ENCODE assay signal across 8 mouse cellular contexts in genomic region chr16:36827611-36828053, GRCm38 (mm10). TPM values are rescaled to one million over a fixed set of nuclear protein-coding genes. Genes with fewer than 3 reads are reported as not detected.
A peak's percentile ranks its signal among the peaks of the same experiment; 100 is the strongest.
DNase-seq lines count a peak whose midpoint lies in the region; ATAC-seq and TF ChIP-seq lines count a peak whose summit lies in the region.

No protein-coding gene starts in this region.

- H3K27me3 ChIP-seq in heart, embryonic 13.5 days (replicated peaks), result no peaks in the 10 kb centered on the region; the same call in 1 of the 2 replicates
- H3K27me3 ChIP-seq in forebrain, postnatal 0 days (ENCODE audit: insufficient read depth, low read length), result peaks cover 3% of the 10 kb centered on the region; the same call in 1 of the 2 replicates

- no peak for DNase-seq in heart, postnatal 14 days
- no peak for DNase-seq in ES-E14 (ENCODE audit: low read depth, low spot score)
- no peak for DNase-seq in forebrain, postnatal 0 days
- peak; percentile 4 for DNase-seq in mesoderm, embryonic 11.5 days (ENCODE audit: low read depth, low spot score)
- no peak for DNase-seq in cerebellum, adult 11-12 months
- DNase-seq in thymus, postnatal 10 days (ENCODE audit: low spot score in 2 of 2), result no peak
- DNase-seq in spleen, postnatal 14 days (ENCODE audit: low spot score in 2 of 2), result no peak

- in situ Hi-C loops in ES-E14 (cut with MboI; ENCODE audit: low sequenced_read_pairs in 2 of 2, unreplicated experiment in 2 of 2), result no loop called here

- peak overlapping the region; percentile 83 for H3K4me3 ChIP-seq in heart, embryonic 13.5 days
- H3K4me3 ChIP-seq in ES-E14 (ENCODE audit: insufficient read depth in 1 of 2, low read depth in 1 of 2, low read length in 2 of 2, poor library complexity in 1 of 2, severe bottlenecking in 1 of 2), result peak overlapping the region; percentile 97 to 98
- H3K4me3 ChIP-seq in forebrain, postnatal 0 days (ENCODE audit: low read depth, low read length), result peak overlapping the region; percentile 76

- H3K9me3 ChIP-seq in heart, embryonic 13.5 days, result no peaks in the 10 kb centered on the region
- no peaks in the 10 kb centered on the region for H3K9me3 ChIP-seq in ES-E14 (ENCODE audit: control insufficient read depth, insufficient read depth, low read depth, low read length)
- H3K9me3 ChIP-seq in forebrain, postnatal 0 days (ENCODE audit: low read length), result no peaks in the 10 kb centered on the region

- H3K36me3 ChIP-seq in heart, embryonic 13.5 days, result no peaks in the 10 kb centered on the region
- H3K36me3 ChIP-seq in ES-E14 (ENCODE audit: control insufficient read depth, insufficient read depth, low read length, poor library complexity, severe bottlenecking), result no peaks in the 10 kb centered on the region
- no peaks in the 10 kb centered on the region for H3K36me3 ChIP-seq in forebrain, postnatal 0 days (ENCODE audit: insufficient read depth)

- 0 out of 2 replicates have a peak, but pooled peaks have one; percentile 24 for ATAC-seq in heart, embryonic 13.5 days (ENCODE audit: extremely low read depth, insufficient number of reproducible peaks, low FRiP score, low TSS enrichment)
- no peak for ATAC-seq in forebrain, postnatal 0 days

- peaks cover 9% of the 10 kb centered on the region; the same call in 1 of the 2 replicates for H3K4me1 ChIP-seq in heart, embryonic 13.5 days
- no peaks in the 10 kb centered on the region for H3K4me1 ChIP-seq in ES-E14 (ENCODE audit: control insufficient read depth in 2 of 2, insufficient read depth in 2 of 2, low read length in 2 of 2, poor library complexity in 1 of 2)
- peaks cover 11% of the 10 kb centered on the region for H3K4me1 ChIP-seq in forebrain, postnatal 0 days (ENCODE audit: insufficient read depth)

- H3K4me2 ChIP-seq in heart, embryonic 13.5 days, result peak overlapping the region; percentile 81
- H3K4me2 ChIP-seq in forebrain, postnatal 0 days (ENCODE audit: low read depth), result peak overlapping the region; percentile 82

- TF ChIP-seq CTCF in forebrain, postnatal 0 days (IDR thresholded peaks at IDR 0.05; ENCODE audit: low read depth), result no peak

- H3K9ac ChIP-seq in heart, embryonic 13.5 days, result peak overlapping the region; percentile 93
- peak overlapping the region; percentile 45 for H3K9ac ChIP-seq in ES-E14 (ENCODE audit: insufficient read depth, low read depth, low read length, poor library complexity, severe bottlenecking)
- H3K9ac ChIP-seq in forebrain, postnatal 0 days, result peak overlapping the region; percentile 95; the same call in 1 of the 2 replicates

- no peak overlapping the region for H3K27ac ChIP-seq in heart, embryonic 13.5 days (replicated peaks)
- H3K27ac ChIP-seq in ES-E14 (ENCODE audit: insufficient read depth, low read depth, low read length, poor library complexity, severe bottlenecking), result no peak overlapping the region
- H3K27ac ChIP-seq in forebrain, postnatal 0 days (ENCODE audit: low read depth, low read length), result no peak overlapping the region

- whole genome bisulfite sequencing in heart, embryonic 13.5 days, result 3% methylated on average over 11 of the region's 11 CpGs
- 5% methylated on average over 11 of the region's 11 CpGs for WGBS in forebrain, postnatal 0 days

- intact Hi-C loops in heart, postnatal 14 days (cut with DNase I), result loop anchor here (10.0 kb wide), 1 partner anchor 753 kb away; the partner anchor contains the start of genes Ccdc58 and Fam162a

TF ChIP-seq in ES-E14, 5 proteins besides CTCF, POLR2A, EP300 and RAD21:
- TF ChIP-seq ZC3H11A (IDR thresholded peaks at IDR 0.05; ENCODE audit: borderline replicate concordance, low read depth, low read length) (no peak), CHD2 (IDR thresholded peaks at IDR 0.05; ENCODE audit: low read depth, low read length) (no peak), MAFK (IDR thresholded peaks at IDR 0.05; ENCODE audit: insufficient read depth, low read depth, low read length) (no peak), HCFC1 (IDR thresholded peaks at IDR 0.05; ENCODE audit: borderline replicate concordance, insufficient read depth, low read length) (no peak), ZNF384 (IDR thresholded peaks at IDR 0.05; ENCODE audit: low read depth, low read length) (no peak)

RNA-seq across cellular contexts. Expression of gene Iqcb1, which starts 0.6 kb away (rescaled TPM):
- polyA plus RNA-seq in heart, embryonic 13.5 days (2015; fragmentation: Nextera tagmentation; extraction: Ambion mirVana), result 28.4 and 28.9 TPM in 2 replicates
- 10 to 100 TPM; 11.6 to 11.9 TPM for total RNA-seq in heart, postnatal 14 days (2021)
- total RNA-seq in ES-E14 (2012; rRNA removed), result 9.2 and 16.8 TPM in 2 replicates
- total RNA-seq in forebrain, postnatal 0 days (2014; rRNA removed), result 25.1 and 26.0 TPM in 2 replicates
- 40.7 and 66.0 TPM in 2 replicates for polyA plus RNA-seq in forebrain, postnatal 0 days (2015; fragmentation: Nextera tagmentation; extraction: Ambion mirVana)

RNA-seq across cellular contexts. Expression of gene Slc15a2, which starts 42.9 kb away (rescaled TPM):
- 1.4 and 2.0 TPM in 2 replicates for polyA plus RNA-seq in heart, embryonic 13.5 days (2015; fragmentation: Nextera tagmentation; extraction: Ambion mirVana)
- total RNA-seq in heart, postnatal 14 days (2021), result 1 to 10 TPM; 3.6 to 4.0 TPM
- 6.6 and 12.9 TPM in 2 replicates for total RNA-seq in ES-E14 (2012; rRNA removed)
- total RNA-seq in forebrain, postnatal 0 days (2014; rRNA removed), result 18.2 and 23.5 TPM in 2 replicates
- 21.1 and 23.9 TPM in 2 replicates for polyA plus RNA-seq in forebrain, postnatal 0 days (2015; fragmentation: Nextera tagmentation; extraction: Ambion mirVana)

RNA-seq across cellular contexts. Expression of gene Eaf2, which starts 47.2 kb away (rescaled TPM):
- 0.40 and 0.97 TPM in 2 replicates for polyA plus RNA-seq in heart, embryonic 13.5 days (2015; fragmentation: Nextera tagmentation; extraction: Ambion mirVana)
- under 1 TPM; 0.60 to 0.71 TPM for total RNA-seq in heart, postnatal 14 days (2021)
- total RNA-seq in ES-E14 (2012; rRNA removed), result 1.1 and 1.2 TPM in 2 replicates
- 0.23 and 0.76 TPM in 2 replicates for total RNA-seq in forebrain, postnatal 0 days (2014; rRNA removed)
- polyA plus RNA-seq in forebrain, postnatal 0 days (2015; fragmentation: Nextera tagmentation; extraction: Ambion mirVana), result 0.67 and 0.79 TPM in 2 replicates

RNA-seq across cellular contexts. Expression of gene Golgb1, which starts 47.3 kb away (rescaled TPM):
- polyA plus RNA-seq in heart, embryonic 13.5 days (2015; fragmentation: Nextera tagmentation; extraction: Ambion mirVana), result 61.9 and 64.3 TPM in 2 replicates
- 10 to 100 TPM; 36.0 to 41.0 TPM for total RNA-seq in heart, postnatal 14 days (2021)
- total RNA-seq in ES-E14 (2012; rRNA removed), result 52.6 and 73.4 TPM in 2 replicates
- total RNA-seq in forebrain, postnatal 0 days (2014; rRNA removed), result 22.4 and 30.2 TPM in 2 replicates
- 63.2 and 87.1 TPM in 2 replicates for polyA plus RNA-seq in forebrain, postnatal 0 days (2015; fragmentation: Nextera tagmentation; extraction: Ambion mirVana)

Comparison
In these comparisons a context has a peak if more than half of its experiments do, and no peak if none do; other contexts are left out.
1. H3K9ac ChIP-seq: peak in every context shown above with its lines; median percentile 95 in forebrain, postnatal 0 days; 93 in heart, embryonic 13.5 days; 45 in ES-E14.